Mouse (Mus musculus) cortical plate, adult 2 months (tissue): Measurements from ENCODE around the gene Sema6d. TPM values are rescaled to one million over a fixed set of nuclear protein-coding genes. Genes with fewer than 3 reads are reported as not detected.

Experiments
- H3K27ac ChIP-seq: fragments of 200-500 bp; 2 replicates; pipeline ENCODE4 v1.5.1; 2012; ENCODE audit warnings: low read length, control low read depth, inconsistent platforms; ENCODE audit not compliant: insufficient read depth
- H3K4me1 ChIP-seq: fragments of 200-500 bp; 2 replicates; pipeline ENCODE4 v1.6.1; 2011; ENCODE audit warnings: low read length; ENCODE audit not compliant: control insufficient read depth, insufficient read depth
- H3K4me3 ChIP-seq: fragments of 200-500 bp; 2 replicates; pipeline ENCODE4 v1.5.1; 2011; ENCODE audit warnings: mild to moderate bottlenecking, low read length, control low read depth; ENCODE audit not compliant: insufficient read depth
- CTCF ChIP-seq: fragments of 200-500 bp; IDR thresholded peaks from 2 replicates; pipeline ENCODE4 v1.5.1; 2011; ENCODE audit warnings: mild to moderate bottlenecking, control low read depth, low read length; ENCODE audit not compliant: insufficient read depth; ENCODE audit errors: extremely low read depth
- POLR2A ChIP-seq: fragments of 200-500 bp; IDR thresholded peaks from 2 replicates; pipeline ENCODE4 v1.6.1; 2011; ENCODE audit warnings: mild to moderate bottlenecking, low read length, control low read depth; ENCODE audit not compliant: insufficient read depth; ENCODE audit errors: extremely low read depth
- polyA plus RNA-seq: library from polyadenylated mRNA; depleted of rRNA; stranded (reverse); fragments of >200 nt; gene quantifications from 2 replicates; pipeline ENCODE4 v1.2.3, GENCODE M21; 2012

Gene Sema6d
- polyA plus RNA-seq, 1 experiment: 26.9 TPM

- H3K4me3 ChIP-seq: no peak overlapping the region
- no peaks in the 10 kb centered on the region for H3K4me1 ChIP-seq
- H3K27ac ChIP-seq: no peak overlapping the region
- TF ChIP-seq POLR2A: no peak
- TF ChIP-seq CTCF: no peak
Measured at GRCm38 (mm10) chr2:124208251-124208650, 118.5 kb downstream of the Sema6d start.

DNA sequence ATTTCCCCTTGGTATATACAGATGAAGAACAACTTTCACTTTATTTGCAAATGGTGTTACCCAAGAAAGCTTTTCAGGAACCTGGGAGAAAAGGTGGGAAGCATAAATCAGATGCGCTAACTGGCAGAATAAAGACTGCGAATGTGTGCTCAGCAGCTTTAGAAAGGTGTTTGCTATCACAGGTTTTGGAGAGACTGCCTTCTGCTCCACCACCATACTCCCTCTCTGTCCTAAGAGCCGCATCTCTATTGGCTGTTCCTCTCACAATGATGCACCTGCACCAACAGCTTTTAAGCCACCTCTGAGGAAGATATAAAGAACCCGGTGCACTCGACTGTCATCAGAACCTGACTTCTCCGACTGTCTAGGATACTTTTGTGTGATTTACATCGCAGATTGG lies 133.8 kb downstream of the Sema6d start:
- Histone ChIP-seq H3K4me3 (no peak overlapping the region), H3K4me1 (peaks cover 1% of the 10 kb centered on the region; the same call in 1 of the 2 replicates), H3K27ac (no peak overlapping the region)
- TF ChIP-seq POLR2A: no peak
- TF ChIP-seq CTCF: no peak

GRCm38 (mm10) chr2:124224328-124224727 lies 134.6 kb downstream of the Sema6d start:
- Histone ChIP-seq H3K4me3 (no peak overlapping the region), H3K27ac (no peak overlapping the region), H3K4me1 (peaks cover 1% of the 10 kb centered on the region; the same call in 1 of the 2 replicates)
- TF ChIP-seq CTCF (no peak), POLR2A (no peak)

GRCm38 (mm10) chr2:124234636-124235221 lies 145.0 kb downstream of the Sema6d start:
- TF ChIP-seq CTCF (no peak), POLR2A (no peak)
- Histone ChIP-seq H3K27ac (no peak overlapping the region), H3K4me1 (peaks cover 6% of the 10 kb centered on the region), H3K4me3 (no peak overlapping the region)

GRCm38 (mm10) chr2:124235237-124236055 lies 145.7 kb downstream of the Sema6d start:
- Histone ChIP-seq H3K27ac (no peak overlapping the region), H3K4me3 (no peak overlapping the region), H3K4me1 (peaks cover 6% of the 10 kb centered on the region)
- no peak for TF ChIP-seq CTCF
- no peak for TF ChIP-seq POLR2A

DNA sequence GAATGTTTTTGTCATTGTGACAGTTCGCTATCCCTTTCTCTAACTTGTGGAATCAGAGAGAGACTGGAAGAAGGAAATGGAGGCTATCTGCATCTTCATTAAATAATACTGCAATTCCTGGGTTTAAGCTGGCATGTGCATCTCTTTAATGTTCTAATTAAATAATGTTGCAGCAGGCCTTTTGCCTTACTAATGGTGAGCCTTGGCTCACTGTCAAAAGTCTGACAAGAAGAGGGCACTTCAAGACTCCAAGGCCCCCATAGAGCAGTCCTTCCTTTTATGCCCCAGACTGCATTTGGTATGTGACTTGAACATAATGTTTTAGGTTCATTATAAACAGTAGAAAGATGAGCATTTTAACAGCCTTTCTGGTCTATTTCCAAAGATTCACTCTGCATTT lies 147.1 kb downstream of the Sema6d start:
- no peak overlapping the region for H3K4me3 ChIP-seq
- peaks cover 6% of the 10 kb centered on the region; the same call in 1 of the 2 replicates for H3K4me1 ChIP-seq
- no peak overlapping the region for H3K27ac ChIP-seq
- TF ChIP-seq POLR2A (no peak), CTCF (no peak)

DNA sequence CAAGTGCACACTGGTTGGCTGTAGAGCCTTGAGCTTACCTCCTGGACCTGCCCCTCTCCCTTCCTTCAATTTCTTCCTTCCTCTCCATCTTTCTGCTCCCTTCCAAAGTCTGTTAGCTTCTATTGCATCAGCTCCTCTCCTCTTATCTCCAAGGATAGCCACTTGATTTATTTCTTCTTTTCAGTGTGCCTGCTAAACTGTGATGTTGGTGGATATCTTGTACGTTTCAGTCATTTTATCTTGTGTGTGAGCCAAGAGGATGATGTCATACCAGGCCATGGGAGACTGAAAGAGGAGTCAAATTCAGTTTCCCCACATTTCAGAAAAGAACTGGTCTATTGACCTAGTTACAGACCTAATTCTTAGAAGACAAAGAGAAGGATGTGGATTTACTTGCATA lies 153.8 kb downstream of the Sema6d start:
- Histone ChIP-seq H3K4me3 (no peak overlapping the region), H3K27ac (no peak overlapping the region), H3K4me1 (peaks cover 1% of the 10 kb centered on the region)
- no peak for TF ChIP-seq CTCF
- no peak for TF ChIP-seq POLR2A

GRCm38 (mm10) chr2:124244543-124245245 lies 154.9 kb downstream of the Sema6d start:
- Histone ChIP-seq H3K4me1 (no peaks in the 10 kb centered on the region; the same call in 1 of the 2 replicates), H3K4me3 (no peak overlapping the region), H3K27ac (no peak overlapping the region)
- TF ChIP-seq POLR2A: no peak
- no peak for TF ChIP-seq CTCF

GRCm38 (mm10) chr2:124258108-124258507 lies 168.3 kb downstream of the Sema6d start:
- TF ChIP-seq POLR2A: no peak
- TF ChIP-seq CTCF: no peak
- no peak overlapping the region for H3K4me3 ChIP-seq
- H3K27ac ChIP-seq: no peak overlapping the region
- H3K4me1 ChIP-seq: no peaks in the 10 kb centered on the region
